Mouse (Mus musculus) cerebellum, adult (tissue): ENCODE data around the gene Agbl4.

Source experiments
- ATAC-seq: cut with Nextera tagmentation; 2 replicates; pipeline ENCODE4 v1.9.2; 2017; ENCODE audit warnings: mild to moderate bottlenecking, moderate library complexity, mixed read lengths; ENCODE audit not compliant: insufficient number of reproducible peaks, low FRiP score, low TSS enrichment

The Agbl4 gene

GRCm38 (mm10) chr4:111432013-111432412 lies 1034.6 kb downstream of the Agbl4 start:
- ATAC-seq = no peak

DNA sequence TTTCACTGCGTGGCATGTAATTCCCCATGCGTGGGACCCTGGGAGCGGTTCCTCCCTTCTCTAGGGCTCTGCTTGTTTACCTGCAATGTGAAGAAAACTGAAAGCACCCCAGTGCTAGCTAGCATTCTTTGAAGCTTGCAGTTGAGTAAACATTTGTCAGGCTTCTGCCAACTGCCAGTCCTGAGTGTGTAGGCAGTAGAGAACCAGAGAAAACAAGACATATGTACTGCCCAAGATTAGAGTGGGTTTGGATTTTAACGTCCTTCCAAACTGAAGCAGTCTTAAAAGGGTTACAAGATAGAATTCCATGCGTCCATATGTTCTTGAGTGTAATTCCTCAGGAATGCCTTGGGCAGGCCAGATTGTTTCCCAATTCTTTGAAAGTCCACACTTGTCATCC lies 1035.0 kb downstream of the Agbl4 start:
- no peak for ATAC-seq

DNA sequence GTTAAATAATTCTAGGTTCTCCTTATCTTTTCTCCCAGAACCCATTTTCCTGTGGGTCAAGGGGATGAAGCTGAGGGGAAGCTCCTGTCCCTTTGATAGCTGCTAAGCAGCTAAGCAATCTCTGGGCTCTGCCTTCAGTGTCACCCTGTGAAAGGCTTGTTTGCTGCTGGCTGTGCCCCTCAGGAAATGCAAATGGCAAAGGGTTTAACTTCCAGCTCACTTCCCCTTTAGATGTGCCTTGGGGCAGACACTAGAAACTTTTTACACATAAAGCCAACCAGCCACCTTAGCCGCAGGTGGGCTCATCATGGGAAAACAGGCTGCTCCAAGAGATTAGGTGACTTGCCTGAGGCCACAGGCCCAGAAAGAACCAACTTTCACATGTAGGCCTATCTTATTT lies 1044.2 kb downstream of the Agbl4 start:
- ATAC-seq = no peak

DNA sequence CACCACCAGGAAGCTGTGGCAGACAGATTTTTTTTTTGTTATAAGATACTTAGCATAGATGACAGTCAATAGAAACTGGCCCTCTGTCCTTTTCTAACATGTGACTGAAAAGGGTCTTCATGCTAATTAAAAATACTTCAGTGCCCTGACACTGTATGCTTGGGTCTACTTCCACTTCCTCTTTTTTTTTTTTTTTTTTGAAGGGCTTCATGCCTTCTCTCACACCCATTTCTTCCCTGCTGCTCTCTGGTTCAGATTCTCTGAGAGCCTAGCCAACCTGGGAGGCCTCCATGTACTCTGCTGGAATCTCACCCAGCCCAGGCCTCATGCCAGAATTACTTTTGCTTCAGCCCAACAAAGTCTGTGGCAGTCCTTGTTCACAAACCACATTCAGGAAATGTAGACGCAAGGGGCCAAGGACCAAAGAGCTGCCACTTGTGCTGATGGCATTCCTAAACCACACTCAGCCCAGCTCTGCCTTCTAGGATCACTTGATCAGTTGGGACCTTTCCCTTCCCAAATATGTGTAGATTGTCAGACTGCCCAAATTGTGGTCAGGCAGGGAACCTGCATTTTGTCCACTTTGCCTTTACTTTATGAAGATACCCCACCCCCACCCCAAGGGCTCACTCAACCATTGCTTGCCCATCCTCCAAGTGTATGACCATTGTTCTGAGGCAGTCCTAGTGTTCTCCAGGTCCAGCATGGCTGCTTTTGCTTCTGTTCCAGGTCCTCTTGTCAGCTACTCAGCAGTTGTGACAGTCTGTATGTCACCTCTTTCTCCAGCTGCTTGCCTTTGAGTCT lies 1045.2 kb downstream of the Agbl4 start:
- no peak for ATAC-seq

- no peak for ATAC-seq
Measured at GRCm38 (mm10) chr4:111443906-111444615, 1046.6 kb downstream of the Agbl4 start.

DNA sequence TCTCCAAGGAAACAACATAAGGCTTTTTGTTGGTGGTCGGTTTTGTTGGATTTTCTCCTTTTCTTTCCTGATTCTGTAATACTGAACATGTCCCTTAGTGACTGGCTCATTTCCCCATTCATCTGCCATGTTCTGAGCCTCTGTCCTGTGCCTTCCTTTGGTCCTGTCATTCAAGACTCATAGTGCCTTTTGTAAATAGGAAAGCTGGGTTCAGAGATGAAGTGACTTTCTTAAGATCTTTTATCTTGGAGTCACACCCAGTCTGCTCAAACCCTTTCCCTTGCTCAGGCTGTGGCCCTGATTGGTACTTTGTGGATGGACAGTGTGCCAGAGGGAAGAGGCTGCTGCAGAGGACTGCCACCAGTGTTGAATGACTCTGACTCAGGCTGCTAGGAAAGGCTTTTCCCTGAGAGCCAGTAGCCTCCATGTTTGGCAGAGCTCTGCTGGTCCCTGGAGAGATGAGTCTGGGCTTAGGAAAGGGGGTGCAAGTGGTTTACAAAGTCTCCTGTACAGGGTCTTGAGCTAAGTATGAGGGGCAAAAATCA lies 1047.2 kb downstream of the Agbl4 start:
- ATAC-seq = no peak

DNA sequence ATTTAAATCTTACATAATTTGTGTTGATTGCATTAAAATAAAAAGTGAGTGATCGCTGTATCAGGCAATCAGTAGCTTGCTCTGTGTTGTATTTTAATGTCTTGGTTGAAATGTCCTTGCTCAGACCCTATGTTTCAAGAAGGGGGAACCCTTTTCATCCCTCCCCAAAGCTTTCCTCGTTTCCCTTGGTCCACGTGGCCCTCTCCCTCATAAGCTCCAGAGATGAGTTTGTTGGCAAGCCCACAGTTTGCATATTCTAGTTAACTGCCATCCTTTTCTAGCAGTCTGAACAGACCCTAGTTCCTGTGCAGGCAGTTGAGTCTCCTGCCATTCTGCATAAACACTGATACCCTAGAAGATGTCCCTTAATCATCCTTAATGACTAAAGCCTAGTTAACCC lies 1050.5 kb downstream of the Agbl4 start:
- no peak for ATAC-seq

GRCm38 (mm10) chr4:111448586-111448985 lies 1051.1 kb downstream of the Agbl4 start:
- no peak for ATAC-seq

DNA sequence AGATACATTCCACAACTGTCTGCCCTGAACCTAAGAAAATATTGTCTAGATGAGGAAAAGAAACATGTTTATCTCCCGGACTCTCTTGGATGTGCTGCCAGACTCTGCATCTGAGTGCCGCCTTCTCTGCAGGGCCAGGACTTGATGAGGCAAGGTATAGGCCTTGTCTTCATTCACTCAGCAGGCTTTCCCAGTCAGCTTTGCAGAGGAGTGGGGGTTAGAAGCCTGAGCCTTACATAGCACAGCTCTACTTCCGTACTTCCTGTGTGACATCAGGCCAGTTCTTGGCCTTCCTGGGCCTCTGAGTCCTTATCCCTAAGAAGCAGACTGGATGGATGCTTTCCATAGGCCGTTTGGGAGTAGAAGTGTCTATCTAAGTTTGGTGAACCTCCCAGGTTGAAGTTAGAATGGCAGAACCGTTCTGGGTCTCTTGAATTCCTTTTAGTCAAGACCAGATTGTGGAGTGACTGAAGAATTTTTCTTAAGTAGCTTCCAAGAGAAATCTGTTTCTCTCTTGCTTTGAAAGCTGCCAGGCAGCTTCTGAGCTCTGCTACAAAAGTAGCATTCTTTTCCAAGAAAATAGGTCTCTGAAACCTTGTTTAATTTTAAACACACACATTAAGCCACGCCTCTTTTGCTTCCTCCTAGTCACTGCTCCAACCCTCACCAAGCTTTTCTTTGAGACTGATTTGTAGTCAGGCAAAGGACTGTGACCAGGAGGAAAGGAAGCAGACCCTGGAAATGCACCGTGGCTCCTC lies 1052.2 kb downstream of the Agbl4 start:
- no peak for ATAC-seq

DNA sequence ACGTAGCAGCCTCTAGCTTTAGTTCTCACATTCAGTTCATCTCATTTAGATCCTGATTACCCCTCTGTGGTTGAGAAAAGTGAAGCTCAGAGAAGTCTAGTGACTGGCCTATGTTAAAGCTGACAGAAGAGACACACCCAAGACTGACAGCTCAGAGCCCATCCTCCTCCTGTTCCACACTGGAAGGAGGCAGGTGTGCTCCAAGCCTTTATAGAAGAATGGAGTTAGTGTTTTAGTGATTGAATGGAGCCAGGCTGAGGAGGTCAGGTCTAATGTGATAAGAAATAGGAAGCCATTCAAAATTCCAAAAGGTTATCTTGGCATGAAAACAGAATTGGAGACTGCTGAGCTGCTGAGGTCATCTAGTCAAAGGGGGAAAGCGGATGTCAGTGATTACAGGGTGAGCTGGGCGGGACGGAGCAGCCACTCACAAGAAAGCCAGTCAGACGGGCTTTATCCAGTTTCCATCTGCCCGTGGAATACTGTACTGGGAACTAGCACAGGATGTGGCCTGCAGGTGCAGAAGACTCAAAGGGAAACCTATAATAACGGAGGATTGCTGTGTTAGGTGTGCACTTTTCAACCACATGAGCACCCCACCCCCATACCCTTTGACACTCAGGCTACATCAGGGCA lies 1053.9 kb downstream of the Agbl4 start:
- no peak for ATAC-seq

- no peak for ATAC-seq
Measured at GRCm38 (mm10) chr4:111452192-111452591, 1054.7 kb downstream of the Agbl4 start.

GRCm38 (mm10) chr4:111453275-111453674 lies 1055.8 kb downstream of the Agbl4 start:
- no peak for ATAC-seq

GRCm38 (mm10) chr4:111455621-111456020 lies 1058.2 kb downstream of the Agbl4 start:
- no peak for ATAC-seq

- ATAC-seq = no peak
Measured at GRCm38 (mm10) chr4:111457568-111457967, 1060.1 kb downstream of the Agbl4 start.

- no peak for ATAC-seq
Measured at GRCm38 (mm10) chr4:111467293-111467773, 1069.9 kb downstream of the Agbl4 start.

DNA sequence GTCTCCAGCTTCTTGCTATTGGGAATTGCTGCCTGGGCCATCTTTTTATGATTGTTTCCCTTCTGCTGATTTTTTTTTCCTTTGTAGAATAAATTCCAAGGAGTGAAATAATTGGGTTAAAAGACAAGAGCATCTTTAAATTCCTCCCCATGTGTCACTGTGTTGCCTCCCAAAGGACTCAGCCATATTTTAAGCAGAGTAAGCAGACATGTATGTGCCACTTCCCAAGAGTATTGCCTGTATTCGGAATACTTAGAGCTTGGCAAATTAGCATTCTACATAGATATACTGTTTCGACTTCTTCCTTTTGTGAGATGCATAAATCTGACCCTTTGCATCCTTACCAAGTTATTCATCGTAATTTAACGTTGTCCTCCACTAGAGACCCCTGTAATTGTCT lies 1070.3 kb downstream of the Agbl4 start:
- ATAC-seq = no peak

- no peak for ATAC-seq
Measured at GRCm38 (mm10) chr4:111469847-111470246, 1072.4 kb downstream of the Agbl4 start.

DNA sequence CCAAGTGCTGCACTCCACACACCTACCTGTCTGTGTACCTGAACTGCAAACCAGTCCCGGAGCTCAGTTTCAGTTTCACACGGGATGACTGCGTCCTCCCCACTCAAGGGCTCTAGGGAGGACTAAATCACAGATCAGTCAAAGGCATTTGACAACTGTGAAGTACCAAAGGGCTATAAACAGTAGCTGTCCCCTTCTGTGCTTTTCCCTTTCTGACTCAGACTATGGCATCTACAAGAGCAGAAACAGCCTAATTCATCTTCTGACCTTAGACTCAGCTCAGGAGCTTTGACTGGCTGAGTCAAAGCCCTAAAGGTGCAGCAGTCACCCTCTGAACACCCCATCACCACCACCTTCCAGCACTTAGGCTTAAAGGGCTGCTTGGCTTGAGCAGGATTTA lies 1074.3 kb downstream of the Agbl4 start:
- ATAC-seq = no peak

DNA sequence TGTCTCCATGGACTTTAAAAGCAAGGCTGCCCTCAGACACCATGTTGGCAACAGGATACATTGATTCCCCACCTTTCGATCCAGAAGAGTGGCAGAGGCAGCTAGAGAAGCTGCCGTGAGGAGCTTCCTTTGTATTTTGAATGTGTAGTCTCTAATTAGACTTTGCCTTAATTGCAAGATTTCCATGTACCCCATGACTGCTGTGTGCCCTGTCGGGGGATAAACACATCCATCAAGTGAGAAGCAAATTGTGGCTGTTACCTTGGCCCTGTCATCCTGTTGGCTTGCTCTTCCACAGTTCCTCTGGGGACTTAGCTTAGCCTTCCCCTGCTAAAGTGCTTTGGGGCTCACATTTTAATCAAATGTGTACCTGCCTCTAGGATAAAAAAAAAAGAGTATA lies 1075.0 kb downstream of the Agbl4 start:
- no peak for ATAC-seq

DNA sequence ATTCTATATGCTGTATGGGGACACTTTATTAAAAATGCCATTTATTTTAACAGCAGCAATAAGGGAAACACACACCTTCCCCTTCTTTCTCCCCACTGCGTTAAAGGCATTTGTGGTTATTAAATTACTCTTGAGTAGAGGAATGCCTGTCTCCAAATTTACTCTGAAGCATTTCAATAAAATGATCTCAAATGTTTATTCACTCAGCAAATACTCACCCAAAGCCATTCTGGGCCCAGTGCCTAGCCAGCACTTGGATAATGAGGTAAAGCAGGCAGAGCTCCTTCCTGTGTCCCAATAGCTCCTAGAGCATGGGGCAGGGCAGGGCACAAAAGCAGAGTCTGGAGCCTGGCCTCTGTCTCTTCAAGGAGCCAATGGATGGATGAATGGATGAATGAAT lies 1075.6 kb downstream of the Agbl4 start:
- ATAC-seq = no peak
